Mouse (Mus musculus) lung, embryonic 16.5 days (tissue): ENCODE measurements around the gene Mpp1. TPM values are rescaled to one million over a fixed set of nuclear protein-coding genes. Genes with fewer than 3 reads are reported as not detected.

Experiments used
- ATAC-seq: fragments of 200-750 bp; cut with Nextera tagmentation; 2 replicates; pipeline ENCODE4 v1.8.0; 2017; ENCODE audit warnings: low read depth, mild to moderate bottlenecking, moderate library complexity
- H3K27ac ChIP-seq: fragments of 300-500 bp; sonication (generic); 2 replicates; pipeline ENCODE4 v1.5.1; 2014; ENCODE audit warnings: mild to moderate bottlenecking, control low read depth, low read length
- H3K27me3 ChIP-seq: fragments of 300-500 bp; sonication (generic); 2 replicates; pipeline ENCODE4 v1.6.1; 2014; ENCODE audit warnings: low read depth, low read length, mixed read lengths; ENCODE audit not compliant: control insufficient read depth, insufficient read depth
- H3K36me3 ChIP-seq: fragments of 300-500 bp; sonication (generic); 2 replicates; pipeline ENCODE4 v1.6.1; 2014; ENCODE audit warnings: low read length; ENCODE audit not compliant: control insufficient read depth, insufficient read depth
- H3K4me1 ChIP-seq: fragments of 300-500 bp; sonication (generic); replicated peaks from 2 replicates; pipeline ENCODE4 v1.6.1; 2014; ENCODE audit warnings: low read length, mixed read lengths; ENCODE audit not compliant: control insufficient read depth, insufficient read depth
- H3K4me2 ChIP-seq: fragments of 300-500 bp; sonication (generic); 2 replicates; pipeline ENCODE4 v1.6.1; 2014; ENCODE audit warnings: low read depth, low read length, control low read depth
- H3K4me3 ChIP-seq: fragments of 300-500 bp; sonication (generic); 2 replicates; pipeline ENCODE4 v1.5.1; 2014; ENCODE audit warnings: mild to moderate bottlenecking, low read length, control low read depth
- H3K9ac ChIP-seq: fragments of 300-500 bp; sonication (generic); 2 replicates; pipeline ENCODE4 v1.6.1; 2014; ENCODE audit warnings: low read length, control low read depth
- H3K9me3 ChIP-seq: fragments of 300-500 bp; sonication (generic); 2 replicates; pipeline ENCODE4 v1.6.1; 2016; ENCODE audit warnings: low read length; ENCODE audit not compliant: control insufficient read depth
- WGBS: fragments of 180-500 bp; shearing (Covaris S2); extraction: QIAGEN DNeasy Blood & Tissue Kit; methylation state at CpG from one replicate; pipeline ENCODE4 v1.1.7; 2014; 5-methylcytosine and 5-hydroxymethylcytosine counted together
- polyA plus RNA-seq: library from polyadenylated mRNA; unstranded; fragments of >200 nt; fragmentation: Nextera tagmentation; extraction: Ambion mirVana; gene quantifications from 2 replicates; pipeline ENCODE4 v1.2.1, GENCODE M21; 2015

Mpp1 gene
- polyA plus RNA-seq, 1 experiment from 2014 or later = 77.3 TPM

GRCm38 (mm10) chrX:75095369-75096162, 35.2 kb downstream of the Mpp1 start, which contains the start of gene Dkc1:
Gene Dkc1, plus strand, starts transcription at chrX:75095854.
- Histone ChIP-seq H3K27me3 (no peaks in the 10 kb centered on the region), H3K4me1 (no peaks in the 10 kb centered on the region), H3K4me2 (peak within 1 kb of the TSS; percentile 48), H3K4me3 (peak within 1 kb of the TSS; percentile 67), H3K36me3 (no peaks in the 10 kb centered on the region), H3K9me3 (no peaks in the 10 kb centered on the region), H3K27ac (peak within 1 kb of the TSS; percentile 81), H3K9ac (peak within 1 kb of the TSS; percentile 75)
- ATAC-seq = peak; percentile 99
- 18% methylated on average over 29 of the region's 29 CpGs for WGBS

- Histone ChIP-seq H3K9me3 (no peaks in the 10 kb centered on the region), H3K27me3 (no peaks in the 10 kb centered on the region), H3K4me3 (no peak overlapping the region), H3K36me3 (no peaks in the 10 kb centered on the region), H3K4me1 (no peaks in the 10 kb centered on the region), H3K9ac (no peak overlapping the region), H3K27ac (no peak overlapping the region), H3K4me2 (no peak overlapping the region)
- no peak for ATAC-seq
- WGBS = 16% methylated on average over 1 of the region's 1 CpGs
Observed at GRCm38 (mm10) chrX:75085654-75086053, 45.2 kb downstream of the Mpp1 start.

GRCm38 (mm10) chrX:75084774-75085508, 45.9 kb downstream of the Mpp1 start, which contains the start of gene Gab3:
Gene Gab3, minus strand, starts transcription at chrX:75085458.
- peak within 1 kb of the TSS; percentile 51 for H3K27ac ChIP-seq
- peak; percentile 97 for ATAC-seq

DNA sequence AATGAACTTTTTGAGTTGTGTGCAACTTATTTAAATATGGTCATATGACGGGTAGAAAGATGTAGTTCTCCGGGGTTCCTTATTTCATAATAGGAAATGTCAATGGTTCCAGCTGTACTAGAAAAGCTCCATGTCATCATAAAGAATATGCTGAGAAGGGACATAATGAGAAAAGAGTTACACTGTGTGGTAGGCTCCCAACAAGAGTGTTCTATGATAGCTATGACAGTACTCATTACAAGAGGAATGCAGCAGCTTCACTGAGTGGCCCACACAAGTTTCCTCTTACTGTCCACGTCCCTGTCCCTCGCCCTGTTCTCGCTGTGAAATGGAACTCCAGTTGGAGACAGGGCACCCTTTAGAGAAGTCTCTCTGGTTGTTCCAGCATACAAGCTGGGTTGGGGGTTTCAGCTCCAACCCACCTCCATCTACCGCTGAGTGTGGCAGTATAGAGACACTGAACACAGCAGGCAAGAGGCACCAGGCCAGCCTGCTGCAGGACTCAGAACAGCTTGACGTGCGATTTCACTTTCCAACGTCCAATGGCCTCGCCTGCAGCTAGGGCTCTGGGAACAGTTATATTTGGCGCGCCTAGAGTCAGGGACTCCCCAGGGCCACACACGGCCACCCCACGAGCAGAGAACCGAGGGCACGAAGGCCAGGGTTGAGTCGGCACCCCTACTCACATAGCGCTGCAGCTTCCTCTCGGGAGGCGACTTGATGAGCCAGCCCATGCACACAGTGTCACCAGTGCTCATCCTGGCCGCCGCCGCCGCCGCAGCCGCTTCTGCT, 46.6 kb downstream of the Mpp1 start:
- no peaks in the 10 kb centered on the region for H3K36me3 ChIP-seq
- H3K9me3 ChIP-seq = no peaks in the 10 kb centered on the region
- H3K4me1 ChIP-seq = no peaks in the 10 kb centered on the region
- peak overlapping the region; percentile 51 for H3K27ac ChIP-seq
- H3K4me3 ChIP-seq = peak overlapping the region; percentile 62
- H3K9ac ChIP-seq = peak overlapping the region; percentile 67
- WGBS = 16% methylated on average over 26 of the region's 26 CpGs
- no peaks in the 10 kb centered on the region for H3K27me3 ChIP-seq
- ATAC-seq = peak; percentile 82
- H3K4me2 ChIP-seq = peak overlapping the region; percentile 53

More at GRCm38 (mm10) chrX:75084774-75085508, 45.9 kb downstream of the Mpp1 start, which contains the start of gene Gab3:
- Histone ChIP-seq H3K4me1 (no peaks in the 10 kb centered on the region), H3K9me3 (no peaks in the 10 kb centered on the region), H3K27me3 (no peaks in the 10 kb centered on the region), H3K36me3 (no peaks in the 10 kb centered on the region), H3K4me2 (peak within 1 kb of the TSS; percentile 53), H3K9ac (peak within 1 kb of the TSS; percentile 67), H3K4me3 (peak within 1 kb of the TSS; percentile 62)
- 18% methylated on average over 2 of the region's 17 CpGs for WGBS

GRCm38 (mm10) chrX:75082351-75082750, 48.5 kb downstream of the Mpp1 start:
- WGBS = 60% methylated on average over 2 of the region's 2 CpGs
- ATAC-seq = no peak
- Histone ChIP-seq H3K9ac (no peak overlapping the region), H3K27ac (no peak overlapping the region), H3K27me3 (no peaks in the 10 kb centered on the region), H3K36me3 (no peaks in the 10 kb centered on the region), H3K4me3 (no peak overlapping the region), H3K9me3 (no peaks in the 10 kb centered on the region), H3K4me2 (no peak overlapping the region), H3K4me1 (no peaks in the 10 kb centered on the region)

Other genes starting within 250 kb of the Mpp1 start
- gene Gab3, start 45.6 kb downstream of the Mpp1 start, polyA plus RNA-seq = 8.1 and 9.8 TPM in 2 replicates
- gene Dkc1, start 35.2 kb downstream of the Mpp1 start, polyA plus RNA-seq = 99.6 and 108 TPM in 2 replicates
- gene Smim9, start 32.8 kb upstream of the Mpp1 start, polyA plus RNA-seq = not detected in 2 replicates